Mouse (Mus musculus) urinary bladder, postnatal 4 days (tissue): ENCODE measurements around the gene Rassf4.
A peak's percentile ranks its signal among the peaks of the same experiment; 100 is the strongest.
"Not testable (repeated sequence)": the region's sequence is repeated elsewhere in the genome, so short reads cannot be mapped to it uniquely, and the experiment has no call there.

Experiments used
- DNase-seq, 2 experiments: peaks; one replicate each; pipeline ENCODE4 v3.0.0; 2021 to 2022; ENCODE audit warnings: low spot score in 2 of 2

Gene Rassf4

GRCm38 (mm10) chr6:116636581-116637235 lies 37.0 kb downstream of the Rassf4 start:
- no peak for DNase-seq

- peak in 1 of 2 experiments; percentile 41 for DNase-seq
Measured at GRCm38 (mm10) chr6:116635251-116636180, 38.2 kb downstream of the Rassf4 start.

GRCm38 (mm10) chr6:116633741-116634695 lies 39.7 kb downstream of the Rassf4 start:
- no peak for DNase-seq

- DNase-seq = peak in 1 of 2 experiments; percentile 76
Measured at GRCm38 (mm10) chr6:116632129-116632528, 41.6 kb downstream of the Rassf4 start.

DNA sequence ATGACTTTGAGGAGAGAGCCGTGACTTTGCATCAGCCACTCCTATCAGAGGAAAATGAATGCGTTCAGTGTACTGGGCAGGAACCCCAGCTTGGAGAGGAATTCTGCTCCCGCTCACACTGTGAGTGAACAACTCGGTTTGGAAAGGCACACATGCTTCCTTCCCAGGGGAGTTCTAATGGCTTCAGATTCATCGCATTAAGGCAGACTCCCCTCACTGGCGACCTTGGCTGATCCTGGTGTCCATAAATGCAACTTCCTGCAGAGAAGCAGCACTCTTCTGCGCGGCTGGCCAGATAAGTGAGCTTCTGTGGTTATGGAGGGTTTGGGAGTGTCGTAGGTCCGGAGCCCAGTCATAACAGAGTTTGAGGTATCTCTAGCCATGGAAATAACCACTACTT lies 44.0 kb downstream of the Rassf4 start:
- DNase-seq = no peak

DNA sequence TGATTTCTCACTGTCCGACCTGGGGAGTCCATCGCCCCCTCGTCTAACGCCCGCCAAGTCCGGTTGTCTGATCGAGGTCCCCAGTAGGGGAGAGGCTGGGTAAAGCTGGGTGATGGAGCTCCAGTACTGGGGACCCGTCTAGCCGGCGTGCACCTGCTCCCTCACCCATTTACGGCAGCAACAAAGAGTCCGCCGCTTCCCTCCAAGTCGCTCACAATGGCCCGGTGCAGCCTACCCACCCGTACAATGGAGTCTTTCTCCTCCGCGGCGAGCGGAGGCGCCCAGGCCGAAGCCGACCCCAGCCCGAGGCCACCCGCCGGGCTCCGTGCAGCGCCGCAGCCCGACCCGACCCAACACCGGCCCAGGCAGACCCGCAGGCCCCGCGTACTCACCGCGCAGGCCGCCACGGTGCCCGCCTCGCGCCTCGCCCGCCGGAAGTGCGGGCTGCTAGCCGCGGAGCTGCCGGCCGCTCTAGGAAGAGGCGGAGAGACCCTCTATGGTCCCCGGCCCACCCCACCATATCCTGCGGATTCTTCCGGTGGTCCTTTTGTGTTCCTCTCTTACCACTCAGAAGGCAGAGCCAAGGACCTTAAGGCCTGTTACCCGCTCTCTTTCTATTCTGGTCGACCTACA lies 45.1 kb downstream of the Rassf4 start, which contains the start of gene Zfp422:
Gene Zfp422 (minus strand): TSS at position 461 of the 633 bp plus-strand sequence.
- peak in 1 of 2 experiments; percentile 65 for DNase-seq

DNA sequence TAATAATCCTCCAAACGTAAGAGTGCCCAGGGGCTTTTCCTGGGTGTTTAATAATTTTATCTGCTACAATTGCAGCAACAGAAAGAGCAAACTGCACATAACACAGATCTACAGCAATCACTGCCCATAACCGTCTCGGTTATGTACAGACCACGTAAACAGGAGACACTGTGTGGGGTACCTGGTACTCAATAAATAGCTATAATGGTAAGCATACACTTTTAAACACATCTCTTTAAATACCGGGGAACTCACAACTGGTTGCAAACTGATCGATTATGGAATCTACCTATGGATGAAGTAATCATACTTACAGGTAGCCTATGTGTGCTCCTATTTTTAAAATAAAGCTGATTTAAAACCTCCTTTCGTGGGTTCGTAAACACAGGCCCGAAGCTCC lies 45.7 kb downstream of the Rassf4 start:
- no peak for DNase-seq

DNA sequence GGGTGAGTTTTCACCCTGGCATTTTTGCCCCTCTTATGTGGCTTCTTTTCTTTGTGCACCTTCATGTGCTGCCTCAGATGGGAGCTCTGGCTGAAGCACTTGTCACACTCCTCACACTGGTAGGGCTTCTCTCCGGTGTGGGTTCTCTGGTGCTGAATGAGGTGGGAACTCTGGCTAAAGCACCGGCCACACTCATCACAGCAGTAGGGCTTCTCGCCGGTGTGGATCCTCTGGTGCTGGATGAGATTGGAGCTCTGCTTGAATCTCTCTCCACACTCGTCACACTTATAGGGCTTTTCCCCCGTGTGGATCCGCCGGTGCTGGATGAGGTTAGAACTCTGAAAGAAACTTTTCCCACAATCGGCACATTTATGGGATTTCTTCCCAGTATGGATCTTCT lies 47.3 kb downstream of the Rassf4 start:
- not testable (repeated sequence) for DNase-seq

GRCm38 (mm10) chr6:116621318-116622023 lies 52.3 kb downstream of the Rassf4 start:
- DNase-seq = no peak

DNA sequence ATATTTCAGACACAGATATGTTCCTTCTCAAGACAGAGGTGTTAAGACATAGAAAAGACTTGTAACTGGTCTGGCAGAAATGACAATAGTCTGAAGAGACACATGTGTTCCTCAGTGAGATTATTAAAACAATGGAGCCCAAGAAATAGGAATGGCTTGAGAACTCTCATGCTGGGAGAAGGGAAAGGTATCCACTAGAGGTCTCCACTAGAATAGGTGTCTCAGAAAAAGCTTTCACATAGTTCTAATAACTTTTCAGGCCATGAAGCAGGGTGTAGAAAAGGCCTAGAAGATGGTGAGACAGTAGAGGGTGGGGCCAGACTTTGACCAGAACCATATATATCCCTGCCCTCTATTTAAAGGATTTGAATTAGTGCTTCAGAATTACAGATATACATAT lies 55.7 kb downstream of the Rassf4 start:
- no peak for DNase-seq

DNA sequence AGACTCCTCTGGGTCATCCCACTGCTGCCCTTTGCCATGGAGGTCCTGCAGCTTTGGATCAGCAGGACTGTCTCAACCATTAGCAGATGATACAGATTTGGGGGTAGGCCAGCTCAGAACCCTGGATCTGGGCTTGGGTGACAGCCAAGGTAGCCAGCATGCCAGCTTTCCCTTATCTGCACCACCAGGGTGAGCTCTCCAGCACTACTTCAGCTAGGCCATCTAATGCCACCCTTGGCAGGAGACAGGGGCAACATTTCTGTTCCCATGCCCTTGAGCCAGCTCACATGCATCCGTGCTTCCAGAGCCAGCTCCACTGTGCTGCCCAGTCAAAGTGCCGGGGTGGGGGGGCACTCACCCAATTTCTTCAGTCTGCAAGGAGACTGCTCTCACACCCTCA lies 58.0 kb downstream of the Rassf4 start:
- no peak for DNase-seq

- no peak for DNase-seq
Measured at GRCm38 (mm10) chr6:116607230-116607629, 66.5 kb downstream of the Rassf4 start.

- DNase-seq = not testable (repeated sequence)
Measured at GRCm38 (mm10) chr6:116600969-116601368, 72.8 kb downstream of the Rassf4 start.

DNA sequence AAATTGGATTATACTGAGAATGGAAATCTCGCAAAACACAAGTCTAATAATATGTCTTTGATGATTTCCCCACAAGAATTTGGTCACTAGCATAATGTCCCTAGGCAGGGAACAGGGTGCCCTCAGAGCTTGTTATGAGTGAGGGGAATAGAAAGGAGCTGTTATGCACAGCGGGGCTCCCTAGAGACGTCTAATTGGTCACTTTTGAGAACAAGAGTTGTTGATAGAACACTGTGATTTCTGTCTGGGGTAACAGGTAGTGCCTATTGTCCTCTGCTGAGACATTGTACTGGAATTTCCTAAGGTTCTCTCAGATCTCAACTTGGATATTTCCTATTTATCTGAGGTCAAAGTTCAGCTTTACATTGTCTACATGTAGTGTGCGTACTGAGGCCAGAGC lies 89.7 kb downstream of the Rassf4 start, which contains the start of gene Olfr215:
Gene Olfr215 (minus strand): TSS at position 101 of the 400 bp plus-strand sequence.
- no peak for DNase-seq
